Mouse (Mus musculus): ENCODE results near the gene Wdr41. TPM values are rescaled to one million over a fixed set of nuclear protein-coding genes. Genes with fewer than 3 reads are reported as not detected.

Wdr41 gene
- polyA plus RNA-seq, 2 experiments: 20.4 to 24.4 TPM

DNA sequence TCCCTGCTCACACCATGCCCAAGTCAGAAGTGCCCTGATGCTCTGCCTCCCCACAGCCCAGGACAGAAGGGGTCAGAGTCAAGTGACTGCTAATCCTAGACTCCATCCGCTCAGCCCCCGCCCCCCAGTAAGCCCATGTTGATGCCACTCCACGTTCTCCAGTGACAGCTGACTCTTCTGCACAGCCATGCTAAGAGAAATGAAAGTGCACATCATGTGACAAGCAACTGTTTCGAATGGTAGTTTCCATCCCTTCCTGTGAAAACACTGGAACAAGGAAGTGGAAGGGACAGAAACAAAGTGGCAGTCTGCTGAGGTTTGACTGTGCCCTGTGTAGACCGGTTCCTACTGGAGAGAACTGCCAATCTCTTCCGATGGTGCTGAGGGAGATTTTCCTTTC is 56.8 kb downstream of the Wdr41 start:
- no peaks in the 10 kb centered on the region for H3K9me3 ChIP-seq (ENCODE audit: control insufficient read depth, low read length)
- no peaks in the 10 kb centered on the region for H3K27me3 ChIP-seq (ENCODE audit: control insufficient read depth, insufficient read depth, low read length)
- no peak overlapping the region for H3K4me3 ChIP-seq (replicated peaks; ENCODE audit: low read length)
- no peak for TF ChIP-seq POLR2A (IDR thresholded peaks at IDR 0.05; ENCODE audit: borderline replicate concordance, extremely low read depth, insufficient read depth, insufficient read length)
- ATAC-seq (ENCODE audit: low FRiP score, low read depth): no peak
- DNase-seq (ENCODE audit: low spot score): no peak
- no peak overlapping the region for H3K27ac ChIP-seq (replicated peaks; ENCODE audit: low read depth, low read length)
- no peaks in the 10 kb centered on the region for H3K4me1 ChIP-seq (ENCODE audit: control insufficient read depth, insufficient read depth, low read length)
- no peak overlapping the region for H3K4me2 ChIP-seq (replicated peaks; ENCODE audit: low read depth, low read length, severe bottlenecking)
- no peaks in the 10 kb centered on the region; the same call in 1 of the 2 replicates for H3K36me3 ChIP-seq (ENCODE audit: control insufficient read depth, insufficient read depth, low read length)
- 82% methylated on average over 6 of the region's 6 CpGs for WGBS
- H3K9ac ChIP-seq (ENCODE audit: low read depth, low read length, severe bottlenecking): no peak overlapping the region

DNA sequence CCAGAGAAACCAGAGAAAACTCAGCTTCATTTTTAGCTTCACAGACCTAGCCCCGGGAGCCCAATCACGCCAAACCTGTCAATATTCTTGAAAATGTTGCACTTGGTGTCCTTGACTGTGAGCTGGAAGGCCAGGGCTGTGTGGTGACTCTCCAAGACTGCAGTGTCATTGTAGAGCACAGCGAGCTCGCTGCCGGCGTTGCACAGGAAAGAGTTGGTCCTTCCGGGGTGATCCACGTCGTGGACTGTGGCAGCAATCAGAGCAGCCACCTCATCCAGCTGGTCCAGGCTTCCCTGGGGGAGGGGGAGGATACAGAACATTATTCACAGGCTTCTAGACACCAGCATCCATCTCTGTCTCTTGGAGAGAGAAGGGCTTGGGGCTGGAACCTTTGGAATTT is 58.0 kb downstream of the Wdr41 start:
- Histone ChIP-seq H3K9ac (ENCODE audit: low read depth, low read length, severe bottlenecking) (no peak overlapping the region), H3K4me2 (replicated peaks; ENCODE audit: low read depth, low read length, severe bottlenecking) (no peak overlapping the region), H3K9me3 (ENCODE audit: control insufficient read depth, low read length) (no peaks in the 10 kb centered on the region), H3K4me1 (ENCODE audit: control insufficient read depth, insufficient read depth, low read length) (no peaks in the 10 kb centered on the region), H3K27me3 (ENCODE audit: control insufficient read depth, insufficient read depth, low read length) (no peaks in the 10 kb centered on the region), H3K4me3 (replicated peaks; ENCODE audit: low read length) (no peak overlapping the region), H3K27ac (replicated peaks; ENCODE audit: low read depth, low read length) (no peak overlapping the region), H3K36me3 (ENCODE audit: control insufficient read depth, insufficient read depth, low read length) (no peaks in the 10 kb centered on the region)
- DNase-seq (ENCODE audit: low spot score) (no peak), ATAC-seq (ENCODE audit: low FRiP score, low read depth) (no peak)
- 78% methylated on average over 9 of the region's 9 CpGs for WGBS
- no peak for TF ChIP-seq POLR2A (IDR thresholded peaks at IDR 0.05; ENCODE audit: borderline replicate concordance, extremely low read depth, insufficient read depth, insufficient read length)

DNA sequence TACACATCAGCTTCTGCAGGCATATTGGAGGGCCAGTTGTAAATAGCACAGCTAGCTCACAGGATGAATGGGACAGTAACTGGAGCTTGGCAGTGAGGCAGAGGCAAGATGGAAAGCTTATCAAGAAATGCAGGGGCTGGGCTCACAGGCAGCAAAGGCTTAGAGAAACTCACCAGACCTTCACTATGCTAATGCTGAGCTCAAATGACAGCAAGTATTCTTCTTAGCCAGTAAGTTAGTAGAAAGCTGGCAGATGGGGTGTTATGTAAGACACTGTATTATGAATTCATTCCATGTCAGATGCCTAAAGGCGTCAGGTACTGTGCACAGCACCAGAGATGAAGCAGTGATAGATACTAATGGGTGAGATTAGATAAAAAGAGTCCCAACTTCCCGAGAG is 58.6 kb downstream of the Wdr41 start:
- no peak overlapping the region for H3K9ac ChIP-seq (ENCODE audit: low read depth, low read length, severe bottlenecking)
- no peak overlapping the region for H3K27ac ChIP-seq (replicated peaks; ENCODE audit: low read depth, low read length)
- H3K27me3 ChIP-seq (ENCODE audit: control insufficient read depth, insufficient read depth, low read length): no peaks in the 10 kb centered on the region
- H3K4me3 ChIP-seq (replicated peaks; ENCODE audit: low read length): no peak overlapping the region
- no peak overlapping the region for H3K4me2 ChIP-seq (replicated peaks; ENCODE audit: low read depth, low read length, severe bottlenecking)
- no peak for ATAC-seq (ENCODE audit: low FRiP score, low read depth)
- 89% methylated on average over 2 of the region's 2 CpGs for WGBS
- no peaks in the 10 kb centered on the region for H3K4me1 ChIP-seq (ENCODE audit: control insufficient read depth, insufficient read depth, low read length)
- no peak for TF ChIP-seq POLR2A (IDR thresholded peaks at IDR 0.05; ENCODE audit: borderline replicate concordance, extremely low read depth, insufficient read depth, insufficient read length)
- H3K9me3 ChIP-seq (ENCODE audit: control insufficient read depth, low read length): no peaks in the 10 kb centered on the region
- no peak for DNase-seq (ENCODE audit: low spot score)
- no peaks in the 10 kb centered on the region for H3K36me3 ChIP-seq (ENCODE audit: control insufficient read depth, insufficient read depth, low read length)

DNA sequence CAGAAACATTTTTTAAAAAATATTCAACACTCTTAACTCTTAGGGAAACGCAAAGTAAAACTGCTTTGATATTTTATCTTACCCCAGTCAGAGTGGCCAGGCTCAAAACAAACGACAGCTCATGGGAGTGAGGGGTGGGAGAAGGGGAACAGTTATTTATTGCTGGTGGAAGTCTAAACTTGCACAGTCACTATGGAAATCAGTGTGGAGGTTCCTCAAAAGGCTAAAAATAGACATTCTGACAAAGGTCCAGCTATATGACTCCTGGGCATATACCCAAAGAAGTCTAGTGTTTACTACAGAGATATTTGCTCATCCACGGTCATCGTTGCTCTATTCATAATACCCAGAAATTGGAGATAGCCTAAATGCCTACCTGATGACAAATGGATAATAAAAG is 62.1 kb downstream of the Wdr41 start:
- H3K27ac ChIP-seq (replicated peaks; ENCODE audit: low read depth, low read length): no peak overlapping the region
- DNase-seq (ENCODE audit: low spot score): no peak
- no peak overlapping the region for H3K9ac ChIP-seq (ENCODE audit: low read depth, low read length, severe bottlenecking)

DNA sequence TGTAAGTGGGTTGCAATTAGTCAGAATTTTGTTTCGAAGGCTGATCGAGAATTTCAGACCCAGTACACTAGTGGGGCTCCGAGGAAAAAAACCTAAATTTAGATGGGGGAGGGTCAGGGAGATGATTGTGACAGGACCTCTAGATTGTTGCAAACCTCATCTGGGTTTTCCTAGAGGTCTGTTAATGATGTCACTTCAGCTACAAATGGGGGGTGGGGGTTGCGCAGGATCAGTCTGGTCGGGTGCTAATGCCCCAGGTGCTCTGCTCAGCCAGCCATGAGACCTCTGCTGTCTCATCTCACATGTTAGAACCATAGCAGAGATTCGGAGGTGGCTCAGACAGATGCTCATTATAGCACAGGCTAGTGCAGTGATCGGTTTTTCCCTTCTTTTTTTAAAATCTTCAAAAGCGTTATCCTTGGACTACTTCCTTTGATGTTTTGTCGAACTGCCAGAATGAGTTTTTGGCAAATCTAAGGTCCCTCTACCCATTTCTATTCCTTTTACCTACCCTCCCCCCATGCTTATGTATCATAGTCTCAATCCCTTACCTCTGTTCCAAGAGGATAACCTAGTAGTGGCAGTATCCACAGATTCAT is 64.1 kb downstream of the Wdr41 start:
- no peak overlapping the region for H3K4me3 ChIP-seq (replicated peaks; ENCODE audit: low read length)
- DNase-seq (ENCODE audit: low spot score): no peak
- H3K4me1 ChIP-seq (ENCODE audit: control insufficient read depth, insufficient read depth, low read length): no peaks in the 10 kb centered on the region
- no peak overlapping the region for H3K9ac ChIP-seq (ENCODE audit: low read depth, low read length, severe bottlenecking)
- 67% methylated on average over 9 of the region's 9 CpGs for WGBS
- no peak for ATAC-seq (ENCODE audit: low FRiP score, low read depth)
- no peak overlapping the region for H3K27ac ChIP-seq (replicated peaks; ENCODE audit: low read depth, low read length)
- H3K4me2 ChIP-seq (replicated peaks; ENCODE audit: low read depth, low read length, severe bottlenecking): no peak overlapping the region
- H3K9me3 ChIP-seq (ENCODE audit: control insufficient read depth, low read length): no peaks in the 10 kb centered on the region
- no peak for TF ChIP-seq POLR2A (IDR thresholded peaks at IDR 0.05; ENCODE audit: borderline replicate concordance, extremely low read depth, insufficient read depth, insufficient read length)
- H3K27me3 ChIP-seq (ENCODE audit: control insufficient read depth, insufficient read depth, low read length): no peaks in the 10 kb centered on the region
- no peaks in the 10 kb centered on the region for H3K36me3 ChIP-seq (ENCODE audit: control insufficient read depth, insufficient read depth, low read length)

More for the DNA sequence above, 62.1 kb downstream of the Wdr41 start:
- Histone ChIP-seq H3K4me1 (ENCODE audit: control insufficient read depth, insufficient read depth, low read length) (no peaks in the 10 kb centered on the region), H3K36me3 (ENCODE audit: control insufficient read depth, insufficient read depth, low read length) (no peaks in the 10 kb centered on the region), H3K9me3 (ENCODE audit: control insufficient read depth, low read length) (no peaks in the 10 kb centered on the region), H3K4me2 (replicated peaks; ENCODE audit: low read depth, low read length, severe bottlenecking) (no peak overlapping the region), H3K4me3 (replicated peaks; ENCODE audit: low read length) (no peak overlapping the region), H3K27me3 (ENCODE audit: control insufficient read depth, insufficient read depth, low read length) (no peaks in the 10 kb centered on the region)
- WGBS: 72% methylated on average over 4 of the region's 4 CpGs
- ATAC-seq (ENCODE audit: low FRiP score, low read depth): no peak
- TF ChIP-seq POLR2A (IDR thresholded peaks at IDR 0.05; ENCODE audit: borderline replicate concordance, extremely low read depth, insufficient read depth, insufficient read length): no peak

DNA sequence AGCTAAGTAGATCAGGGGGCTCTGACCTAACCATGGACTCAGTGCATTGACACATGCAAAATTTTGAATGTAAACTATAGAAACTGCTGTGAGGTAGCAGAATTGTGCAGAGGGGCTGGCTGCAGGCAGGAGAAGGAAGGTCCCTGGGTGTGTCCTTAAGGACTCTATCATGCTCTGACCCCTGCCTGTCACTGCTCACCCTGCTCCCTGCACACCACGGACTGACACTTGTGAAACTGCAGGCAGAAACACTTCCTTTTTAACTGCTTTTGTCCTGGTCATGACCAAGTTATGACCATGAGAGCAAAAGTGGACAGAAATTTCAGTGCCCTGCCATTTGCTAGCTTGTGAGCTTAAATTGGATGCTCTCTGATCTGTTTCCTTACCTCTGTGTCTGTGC is 68.0 kb downstream of the Wdr41 start:
- H3K27ac ChIP-seq (replicated peaks; ENCODE audit: low read depth, low read length): no peak overlapping the region
- H3K9me3 ChIP-seq (ENCODE audit: control insufficient read depth, low read length): no peaks in the 10 kb centered on the region
- no peaks in the 10 kb centered on the region for H3K27me3 ChIP-seq (ENCODE audit: control insufficient read depth, insufficient read depth, low read length)
- H3K4me2 ChIP-seq (replicated peaks; ENCODE audit: low read depth, low read length, severe bottlenecking): no peak overlapping the region
- DNase-seq (ENCODE audit: low spot score) (no peak), ATAC-seq (ENCODE audit: low FRiP score, low read depth) (no peak)
- H3K36me3 ChIP-seq (ENCODE audit: control insufficient read depth, insufficient read depth, low read length): no peaks in the 10 kb centered on the region
- no peaks in the 10 kb centered on the region for H3K4me1 ChIP-seq (ENCODE audit: control insufficient read depth, insufficient read depth, low read length)
- no peak overlapping the region for H3K4me3 ChIP-seq (replicated peaks; ENCODE audit: low read length)
- 36% methylated on average over 1 of the region's 1 CpGs for WGBS
- H3K9ac ChIP-seq (ENCODE audit: low read depth, low read length, severe bottlenecking): no peak overlapping the region
- no peak for TF ChIP-seq POLR2A (IDR thresholded peaks at IDR 0.05; ENCODE audit: borderline replicate concordance, extremely low read depth, insufficient read depth, insufficient read length)
